Mouse (Mus musculus) ES-Bruce4 (cell line): ENCODE results near the gene Mdm2. TPM values are rescaled to one million over a fixed set of nuclear protein-coding genes. Genes with fewer than 3 reads are reported as not detected.

Experiments used
- H3K27ac ChIP-seq: 2 replicates; pipeline ENCODE4 v1.5.1; 2012; ENCODE audit warnings: low read length, inconsistent platforms; ENCODE audit not compliant: insufficient read depth
- H3K27me3 ChIP-seq: 2 replicates; pipeline ENCODE4 v1.6.1; 2012; ENCODE audit warnings: mild to moderate bottlenecking, low read length, inconsistent platforms; ENCODE audit not compliant: control insufficient read depth, poor library complexity, insufficient read depth, severe bottlenecking
- H3K36me3 ChIP-seq: 2 replicates; pipeline ENCODE4 v1.6.1; 2012; ENCODE audit warnings: inconsistent platforms, mild to moderate bottlenecking, low read length, moderate library complexity; ENCODE audit not compliant: control insufficient read depth, poor library complexity, insufficient read depth, severe bottlenecking
- H3K4me1 ChIP-seq: one replicate; pipeline ENCODE4 v1.8.1; 2011; ENCODE audit warnings: low read length; ENCODE audit not compliant: control insufficient read depth, insufficient read depth
- H3K4me3 ChIP-seq: 2 replicates; pipeline ENCODE4 v1.5.1; 2011; ENCODE audit warnings: low read depth, mild to moderate bottlenecking, low read length
- H3K9ac ChIP-seq: 2 replicates; pipeline ENCODE4 v1.6.1; 2012; ENCODE audit warnings: low read depth, mild to moderate bottlenecking, inconsistent platforms; ENCODE audit not compliant: poor library complexity, severe bottlenecking
- H3K9me3 ChIP-seq: replicated peaks from 2 replicates; pipeline ENCODE4 v1.6.1; 2012; ENCODE audit warnings: mild to moderate bottlenecking, low read length, inconsistent platforms; ENCODE audit not compliant: control insufficient read depth, poor library complexity, insufficient read depth, severe bottlenecking
- CTCF ChIP-seq: IDR thresholded peaks from one replicate; pipeline ENCODE4 v1.8.1; 2011; ENCODE audit warnings: low read depth, low read length
- EP300 ChIP-seq: IDR thresholded peaks from 2 replicates; pipeline ENCODE4 v1.6.1; 2011; ENCODE audit warnings: low read depth, low read length; ENCODE audit not compliant: insufficient read depth
- POLR2A ChIP-seq: IDR thresholded peaks from one replicate; pipeline ENCODE4 v1.8.1; 2011; ENCODE audit warnings: low read length; ENCODE audit not compliant: insufficient read depth
- polyA plus RNA-seq: library from polyadenylated mRNA; stranded (reverse); fragments of >200 nt; gene quantifications from 2 replicates; pipeline ENCODE4 v1.2.4, GENCODE M21; 2011; ENCODE audit warnings: low read depth; ENCODE audit not compliant: missing spikeins, insufficient read depth, insufficient read length

The Mdm2 gene
- polyA plus RNA-seq, 1 experiment: 325 TPM

DNA sequence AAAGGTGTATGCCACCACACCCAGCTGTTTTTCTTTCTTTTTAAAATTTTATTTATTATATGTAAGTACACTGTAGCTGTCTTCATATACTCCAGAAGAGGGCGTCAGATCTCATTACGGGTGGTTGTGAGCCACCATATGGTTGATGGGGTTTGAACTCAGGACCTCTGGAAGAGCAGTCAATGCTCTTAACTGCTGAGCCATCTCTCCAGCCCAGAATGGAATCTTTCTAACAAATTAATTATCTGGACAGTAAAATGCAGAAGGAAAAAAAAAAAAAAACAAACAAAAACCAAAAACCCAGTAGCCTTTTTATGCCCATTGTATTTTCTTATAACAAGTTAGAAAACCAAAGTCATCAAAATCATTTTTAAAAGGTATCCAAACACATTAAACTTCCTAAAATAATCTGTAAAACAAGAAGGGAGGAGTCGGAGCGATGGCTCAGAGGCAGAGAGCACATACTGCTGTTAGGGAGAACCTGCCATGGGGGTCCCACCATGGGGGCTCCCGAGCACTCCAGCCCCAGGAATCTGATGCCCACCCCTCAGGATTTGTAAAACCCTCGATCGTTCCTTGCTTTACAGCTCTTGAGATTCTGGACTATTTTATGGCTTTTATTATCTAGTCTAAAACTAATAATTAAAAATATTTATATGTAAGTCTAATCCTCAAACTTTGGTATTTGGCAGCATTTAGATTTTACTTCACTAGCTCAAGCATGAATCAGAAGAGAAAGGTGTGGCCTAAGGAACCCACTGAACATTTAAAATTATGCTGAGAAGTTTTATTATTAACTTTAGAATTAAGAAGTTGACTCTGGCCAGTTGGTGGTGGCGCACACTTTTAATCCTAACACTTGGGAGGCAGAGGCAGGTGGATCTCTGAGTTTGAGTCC is 43.4 kb upstream of the Mdm2 start:
- Histone ChIP-seq H3K9me3 (peaks cover 24% of the 10 kb centered on the region), H3K36me3 (peaks cover 57% of the 10 kb centered on the region), H3K4me3 (no peak overlapping the region), H3K27me3 (no peaks in the 10 kb centered on the region), H3K4me1 (no peaks in the 10 kb centered on the region), H3K9ac (no peak overlapping the region), H3K27ac (no peak overlapping the region)
- TF ChIP-seq POLR2A (no peak), CTCF (no peak), EP300 (no peak)

DNA sequence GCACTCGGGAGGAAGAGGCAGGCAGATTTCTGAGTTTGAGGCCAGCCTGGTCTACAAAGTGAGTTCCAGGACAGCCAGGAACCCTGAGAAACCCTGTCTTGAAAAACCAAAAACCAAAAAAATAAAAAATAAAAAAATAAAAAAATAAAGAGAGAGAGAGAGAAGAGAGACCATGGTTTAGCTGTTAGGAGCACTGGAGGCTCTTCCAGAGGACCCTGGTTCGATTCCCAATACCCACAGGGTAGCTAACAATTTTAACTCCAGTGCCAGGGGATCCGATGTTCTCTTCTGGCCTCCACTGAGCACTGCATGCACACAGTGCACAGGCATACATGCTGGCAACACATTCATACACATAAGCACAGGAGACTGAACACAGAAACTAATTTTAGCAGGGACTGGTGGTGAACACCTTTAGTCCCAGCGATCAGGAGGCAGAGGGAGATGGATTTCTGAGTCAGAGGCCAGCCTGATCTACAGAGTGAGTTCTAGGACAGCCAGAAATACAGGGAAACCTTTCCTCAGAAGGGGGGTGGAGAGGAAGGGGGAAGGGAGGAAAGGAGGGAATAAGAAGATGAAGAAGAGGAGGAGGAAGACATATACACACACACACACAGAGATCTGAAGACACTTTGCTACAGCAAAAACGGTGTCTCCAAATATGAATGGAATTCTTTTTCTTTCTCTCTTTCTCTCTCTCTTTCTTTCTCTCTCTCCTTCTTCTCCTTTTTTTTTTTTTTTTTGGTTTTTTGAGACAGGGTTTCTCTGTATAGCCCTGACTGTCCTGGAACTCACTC is 42.5 kb upstream of the Mdm2 start:
- no peaks in the 10 kb centered on the region for H3K27me3 ChIP-seq
- H3K9ac ChIP-seq: no peak overlapping the region
- H3K27ac ChIP-seq: no peak overlapping the region
- H3K9me3 ChIP-seq: peaks cover 26% of the 10 kb centered on the region
- H3K4me1 ChIP-seq: no peaks in the 10 kb centered on the region
- peaks cover 49% of the 10 kb centered on the region for H3K36me3 ChIP-seq
- no peak overlapping the region for H3K4me3 ChIP-seq
- TF ChIP-seq POLR2A (no peak), CTCF (no peak), EP300 (no peak)

DNA sequence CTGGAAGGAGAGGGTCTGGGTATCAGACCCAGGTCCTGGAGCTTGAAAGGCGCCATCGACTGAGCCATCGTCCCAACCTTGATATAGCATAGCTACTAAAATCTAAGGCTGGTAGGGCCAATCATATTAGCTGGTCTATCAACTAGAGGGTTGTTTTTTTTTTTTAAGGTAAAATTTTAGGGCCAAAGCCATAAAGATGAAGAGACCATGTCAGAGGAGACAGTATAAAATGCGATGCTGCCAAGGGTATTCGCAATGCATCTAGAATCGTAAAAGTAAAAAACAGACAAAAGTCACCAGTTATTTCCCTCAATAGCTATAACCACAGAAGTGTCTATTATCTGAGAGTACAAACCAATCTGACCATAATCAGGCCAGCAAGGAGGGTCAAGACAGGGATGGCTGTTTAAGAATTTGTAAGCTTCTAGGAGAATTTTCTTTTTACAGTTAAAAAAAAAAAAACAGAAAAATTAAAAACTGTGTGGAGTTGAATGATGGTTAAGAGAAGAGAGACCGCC is 41.8 kb upstream of the Mdm2 start:
- Histone ChIP-seq H3K27me3 (no peaks in the 10 kb centered on the region), H3K4me1 (no peaks in the 10 kb centered on the region), H3K27ac (no peak overlapping the region), H3K9me3 (peaks cover 26% of the 10 kb centered on the region), H3K36me3 (peaks cover 42% of the 10 kb centered on the region), H3K4me3 (no peak overlapping the region), H3K9ac (no peak overlapping the region)
- TF ChIP-seq EP300: no peak
- no peak for TF ChIP-seq CTCF
- TF ChIP-seq POLR2A: no peak

DNA sequence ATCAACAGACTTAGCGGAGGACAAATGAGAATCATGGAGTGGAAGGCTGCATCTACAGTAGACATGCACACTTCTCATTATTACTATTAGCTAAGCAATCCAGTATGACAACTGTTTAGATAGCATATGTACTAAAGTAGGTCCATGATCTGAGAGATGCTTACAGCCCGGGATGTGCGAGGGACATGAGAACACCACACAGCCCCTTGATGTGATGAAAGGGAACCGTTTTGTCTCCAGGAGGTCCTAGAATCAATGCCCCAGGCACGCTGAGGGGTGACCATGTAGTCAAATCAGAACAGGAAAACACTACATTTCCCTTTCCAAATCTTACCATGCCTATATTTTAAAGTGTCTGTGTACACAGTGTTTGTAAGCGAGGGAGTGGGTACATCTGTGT is 41.2 kb upstream of the Mdm2 start:
- Histone ChIP-seq H3K36me3 (peaks cover 36% of the 10 kb centered on the region), H3K27me3 (no peaks in the 10 kb centered on the region), H3K27ac (no peak overlapping the region), H3K9me3 (peaks cover 26% of the 10 kb centered on the region), H3K4me3 (no peak overlapping the region), H3K4me1 (no peaks in the 10 kb centered on the region), H3K9ac (no peak overlapping the region)
- TF ChIP-seq EP300 (no peak), CTCF (no peak), POLR2A (no peak)

DNA sequence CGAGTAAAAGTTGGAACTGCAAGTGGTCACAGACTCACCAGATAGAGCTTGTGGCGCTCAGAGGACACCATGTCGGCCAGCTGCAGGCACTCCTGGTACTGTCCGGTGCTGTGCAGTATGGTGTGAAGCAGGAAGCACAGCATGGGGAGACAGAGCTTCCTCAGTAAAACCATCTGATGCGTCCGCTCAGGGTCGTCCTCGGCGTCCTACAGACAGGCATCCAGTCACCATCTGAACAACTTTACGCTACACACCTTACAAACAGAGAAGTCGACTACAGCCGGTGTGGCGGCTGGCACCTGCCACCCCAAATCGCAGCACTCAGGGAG is 40.7 kb upstream of the Mdm2 start:
- TF ChIP-seq CTCF (no peak), POLR2A (no peak), EP300 (no peak)
- Histone ChIP-seq H3K27ac (no peak overlapping the region), H3K4me3 (no peak overlapping the region), H3K27me3 (no peaks in the 10 kb centered on the region), H3K4me1 (no peaks in the 10 kb centered on the region), H3K36me3 (peaks cover 33% of the 10 kb centered on the region), H3K9me3 (peaks cover 26% of the 10 kb centered on the region), H3K9ac (no peak overlapping the region)

DNA sequence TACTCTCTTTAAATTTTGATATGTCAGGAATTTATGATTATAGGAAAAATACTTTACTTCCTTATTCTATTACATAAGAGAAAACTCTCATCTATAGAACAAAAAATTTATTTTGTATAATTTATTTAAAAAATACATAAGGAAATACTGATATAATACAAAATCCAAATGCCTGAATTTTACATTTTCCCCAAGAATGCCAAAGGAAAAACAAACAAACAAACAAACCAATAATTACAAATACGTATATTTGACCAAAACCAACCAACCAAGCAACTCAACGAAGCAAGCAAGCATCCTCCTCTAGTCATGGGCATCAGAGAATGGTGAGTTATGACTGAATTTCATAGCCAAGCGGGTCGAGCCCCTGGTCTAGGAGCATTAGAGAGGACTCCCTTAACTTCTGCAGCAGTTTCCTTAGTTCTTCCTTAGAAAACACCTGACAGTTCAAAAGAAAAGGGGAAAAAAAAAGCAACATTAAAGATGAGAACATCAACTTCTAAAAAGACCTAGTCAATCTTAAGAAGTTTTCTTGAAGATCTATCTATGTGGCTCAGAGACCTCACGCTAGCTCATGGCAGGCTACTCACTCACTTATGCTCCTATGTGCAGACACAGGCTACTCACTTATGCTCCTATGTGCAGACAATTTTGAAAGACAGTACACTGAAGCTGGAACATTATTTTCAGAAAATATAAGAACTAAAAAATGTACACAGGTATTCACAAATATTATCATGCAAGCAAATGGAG is 40.1 kb upstream of the Mdm2 start:
- Histone ChIP-seq H3K9me3 (peaks cover 26% of the 10 kb centered on the region), H3K4me1 (no peaks in the 10 kb centered on the region), H3K27me3 (no peaks in the 10 kb centered on the region), H3K27ac (no peak overlapping the region), H3K4me3 (no peak overlapping the region), H3K36me3 (peaks cover 29% of the 10 kb centered on the region), H3K9ac (no peak overlapping the region)
- TF ChIP-seq EP300 (no peak), POLR2A (no peak), CTCF (no peak)
